Mouse (Mus musculus) lung, postnatal 0 days (tissue): ENCODE data around the gene Trir. TPM values are rescaled to one million over a fixed set of nuclear protein-coding genes. Genes with fewer than 3 reads are reported as not detected.
A peak's percentile ranks its signal among the peaks of the same experiment; 100 is the strongest.

ENCODE experiments used
- ATAC-seq: fragments of 200-750 bp; cut with Nextera tagmentation; 2 replicates; pipeline ENCODE4 v1.8.0; 2017; ENCODE audit warnings: moderate library complexity
- DNase-seq: peaks from one replicate; pipeline ENCODE4 v3.0.0-alpha.2; 2016; ENCODE audit warnings: low spot score
- H3K27ac ChIP-seq: fragments of 300-500 bp; sonication (generic); 2 replicates; pipeline ENCODE4 v1.5.1; 2014; ENCODE audit warnings: antibody characterized with exemption, mild to moderate bottlenecking, low read length, mixed read lengths
- H3K27me3 ChIP-seq: fragments of 300-500 bp; sonication (generic); replicated peaks from 2 replicates; pipeline ENCODE4 v1.6.1; 2014; ENCODE audit warnings: low read length, mixed read lengths; ENCODE audit not compliant: insufficient read depth
- H3K36me3 ChIP-seq: fragments of 300-500 bp; sonication (generic); 2 replicates; pipeline ENCODE4 v1.6.1; 2014; ENCODE audit warnings: low read length, mixed read lengths; ENCODE audit not compliant: insufficient read depth
- H3K4me1 ChIP-seq: fragments of 300-500 bp; sonication (generic); 2 replicates; pipeline ENCODE4 v1.6.1; 2014; ENCODE audit warnings: antibody characterized with exemption, low read depth, low read length, mixed read lengths; ENCODE audit not compliant: insufficient read depth
- H3K4me2 ChIP-seq: fragments of 300-500 bp; sonication (generic); replicated peaks from 2 replicates; pipeline ENCODE4 v1.6.1; 2014; ENCODE audit warnings: low read depth, mild to moderate bottlenecking, low read length, moderate library complexity, mixed read lengths
- H3K4me3 ChIP-seq: fragments of 300-500 bp; sonication (generic); 2 replicates; pipeline ENCODE4 v1.5.1; 2014; ENCODE audit warnings: low read depth, low read length
- H3K9ac ChIP-seq: fragments of 300-500 bp; sonication (generic); replicated peaks from 2 replicates; pipeline ENCODE4 v1.6.1; 2014; ENCODE audit warnings: low read depth, mild to moderate bottlenecking
- H3K9me3 ChIP-seq: fragments of 300-500 bp; sonication (generic); 2 replicates; pipeline ENCODE4 v1.6.1; 2016; ENCODE audit warnings: low read length, mixed read lengths
- CTCF ChIP-seq: IDR thresholded peaks from 2 replicates; pipeline ENCODE4 v1.5.1; 2016; ENCODE audit warnings: antibody characterized with exemption, mild to moderate bottlenecking
- EP300 ChIP-seq: IDR thresholded peaks from 2 replicates; pipeline ENCODE4 v1.6.1; 2016; ENCODE audit warnings: antibody characterized with exemption, mild to moderate bottlenecking, control low read depth
- WGBS: fragments of 180-500 bp; shearing (Covaris S2); extraction: QIAGEN DNeasy Blood & Tissue Kit; methylation state at CpG from one replicate; pipeline ENCODE4 v1.1.7; 2014; 5-methylcytosine and 5-hydroxymethylcytosine counted together
- polyA plus RNA-seq: library from polyadenylated mRNA; unstranded; fragments of >200 nt; fragmentation: Nextera tagmentation; extraction: Ambion mirVana; gene quantifications from 2 replicates; pipeline ENCODE4 v1.2.1, GENCODE M21; 2015

The Trir gene
- polyA plus RNA-seq, 1 experiment from 2014 or later, result 126 TPM

DNA sequence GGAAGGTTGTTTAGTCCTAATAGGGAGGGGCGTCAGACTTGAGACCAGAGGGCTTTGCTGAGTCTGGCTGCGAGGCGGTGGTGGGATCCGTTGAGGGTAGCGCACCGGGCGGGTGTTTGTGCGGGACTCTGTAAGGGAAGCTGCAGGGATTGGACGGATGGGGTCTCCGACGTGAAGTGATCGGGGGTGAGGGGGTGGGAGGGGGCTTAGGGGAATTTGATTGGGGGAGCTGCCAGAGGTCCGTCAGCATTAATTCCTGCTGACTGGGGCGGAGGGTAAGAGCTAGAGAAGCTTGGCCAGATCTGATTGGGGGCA is 10.7 kb downstream of the Trir start:
- 2% methylated on average over 14 of the region's 14 CpGs for WGBS
- H3K27me3 ChIP-seq, result no peaks in the 10 kb centered on the region
- peak overlapping the region; percentile 81 for H3K4me3 ChIP-seq
- peaks cover 3% of the 10 kb centered on the region for H3K4me1 ChIP-seq
- H3K9ac ChIP-seq, result peak overlapping the region; percentile 76
- DNase-seq (no peak), ATAC-seq (peak; percentile 23)
- no peaks in the 10 kb centered on the region for H3K9me3 ChIP-seq
- H3K4me2 ChIP-seq, result peak overlapping the region; percentile 96
- TF ChIP-seq CTCF, result no peak
- no peak for TF ChIP-seq EP300
- H3K27ac ChIP-seq, result peak overlapping the region; percentile 94
- H3K36me3 ChIP-seq, result no peaks in the 10 kb centered on the region

DNA sequence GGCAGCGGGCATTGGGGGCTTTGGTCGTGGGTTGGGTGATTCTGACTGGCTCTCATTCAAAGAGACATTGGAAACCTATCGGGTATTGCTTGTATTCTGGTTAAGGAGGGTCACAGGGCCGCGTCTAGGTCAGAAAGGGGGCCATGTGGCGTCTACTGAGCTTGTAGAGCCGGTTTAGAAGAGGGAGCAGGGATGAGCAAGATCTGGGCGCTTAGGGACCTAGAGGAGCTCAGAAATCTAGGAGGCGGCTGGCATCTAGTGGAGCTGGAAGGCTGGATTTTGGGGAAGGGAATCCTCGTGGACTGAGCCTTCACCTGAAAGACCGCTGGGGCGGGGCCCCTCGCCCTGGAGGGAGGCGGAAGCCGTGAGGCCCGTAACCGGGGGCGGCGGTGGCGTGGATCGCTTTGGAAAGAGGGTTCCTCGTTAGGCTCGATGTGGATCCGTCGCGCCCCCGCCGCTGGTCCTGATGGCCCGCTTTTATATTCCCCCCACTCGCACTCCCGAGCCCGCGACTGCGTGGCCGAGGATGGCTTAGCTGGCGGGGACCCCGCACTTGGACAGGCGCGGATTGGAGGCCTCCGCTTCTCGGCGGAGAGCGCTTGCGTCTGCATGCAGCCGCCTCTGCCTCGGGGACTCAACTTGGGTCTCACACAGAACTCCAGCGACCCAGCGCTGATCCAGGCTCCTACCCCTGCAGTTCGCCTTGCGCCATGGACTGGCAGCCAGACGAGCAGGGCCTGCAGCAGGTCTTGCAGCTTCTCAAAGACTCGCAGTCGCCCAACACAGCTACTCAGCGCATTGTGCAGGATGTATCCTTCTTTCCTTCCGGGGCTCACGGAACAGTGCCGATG is 11.3 kb downstream of the Trir start:
- TF ChIP-seq EP300, result no peak
- TF ChIP-seq CTCF, result no peak
- peak overlapping the region; percentile 94 for H3K27ac ChIP-seq
- H3K4me1 ChIP-seq, result peaks cover 3% of the 10 kb centered on the region
- WGBS, result under 1% methylated on average over 39 of the region's 57 CpGs
- H3K27me3 ChIP-seq, result no peaks in the 10 kb centered on the region
- 0 out of 2 replicates have a peak, but pooled peaks cover 2% of the 10 kb centered on the region for H3K36me3 ChIP-seq
- ATAC-seq (no peak), DNase-seq (peak; percentile 51)
- H3K9me3 ChIP-seq, result no peaks in the 10 kb centered on the region
- H3K9ac ChIP-seq, result peak overlapping the region; percentile 76
- H3K4me3 ChIP-seq, result peak overlapping the region; percentile 81
- peak overlapping the region; percentile 96 for H3K4me2 ChIP-seq

DNA sequence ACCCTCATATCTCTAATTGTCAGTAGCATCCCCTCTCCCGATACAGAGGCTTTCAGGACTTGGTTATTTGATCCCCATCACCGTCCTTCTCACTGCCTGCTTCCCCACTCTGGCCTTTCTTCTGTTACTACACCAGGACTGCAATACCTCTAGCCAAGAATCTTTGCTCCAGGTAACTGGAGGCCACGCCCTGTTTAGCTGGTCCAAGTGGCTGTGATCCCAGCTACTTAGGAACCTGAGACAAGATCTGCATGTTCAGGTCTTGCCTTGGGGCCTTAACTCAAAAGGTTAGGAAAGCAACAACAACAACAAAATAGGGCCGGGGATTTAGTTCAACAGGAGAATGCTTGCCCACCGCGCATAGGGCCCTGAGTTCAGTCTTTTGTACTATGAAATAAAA is 17.0 kb downstream of the Trir start:
- DNase-seq (no peak), ATAC-seq (no peak)
- no peak overlapping the region for H3K4me2 ChIP-seq
- H3K4me1 ChIP-seq, result no peaks in the 10 kb centered on the region
- peaks cover 27% of the 10 kb centered on the region for H3K36me3 ChIP-seq
- TF ChIP-seq CTCF (no peak), EP300 (no peak)
- H3K27ac ChIP-seq, result no peak overlapping the region
- no peaks in the 10 kb centered on the region for H3K27me3 ChIP-seq
- no peak overlapping the region for H3K9ac ChIP-seq
- H3K4me3 ChIP-seq, result no peak overlapping the region
- WGBS, result 95% methylated on average over 6 of the region's 6 CpGs
- no peaks in the 10 kb centered on the region for H3K9me3 ChIP-seq

DNA sequence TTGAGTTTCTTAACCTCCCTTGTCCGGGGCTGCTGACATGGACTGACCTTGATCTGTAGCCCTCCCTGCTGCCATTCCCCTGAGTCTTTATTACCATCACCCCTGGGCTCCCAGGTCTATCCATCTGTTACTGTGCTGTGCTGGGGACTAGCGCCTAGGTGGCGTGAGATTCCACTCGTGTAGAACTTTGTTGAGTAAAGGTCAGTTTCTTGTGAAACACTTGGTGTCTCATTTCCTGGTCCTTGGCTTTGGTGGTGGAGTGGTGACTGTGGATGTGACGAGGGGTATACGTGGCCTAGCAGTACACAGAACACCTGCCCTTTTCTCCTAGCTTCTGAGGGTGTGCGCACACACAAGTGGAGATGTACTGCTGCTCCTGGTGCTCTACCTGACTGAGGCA is 30.7 kb downstream of the Trir start:
- no peak for DNase-seq
- 79% methylated on average over 7 of the region's 7 CpGs for whole genome bisulfite sequencing
- Histone ChIP-seq H3K27ac (no peak overlapping the region), H3K4me2 (no peak overlapping the region), H3K9ac (no peak overlapping the region), H3K4me1 (no peaks in the 10 kb centered on the region), H3K9me3 (no peaks in the 10 kb centered on the region), H3K36me3 (peaks cover 26% of the 10 kb centered on the region), H3K4me3 (no peak overlapping the region), H3K27me3 (no peaks in the 10 kb centered on the region)
- no peak for ATAC-seq
- no peak for TF ChIP-seq CTCF
- TF ChIP-seq EP300, result no peak

DNA sequence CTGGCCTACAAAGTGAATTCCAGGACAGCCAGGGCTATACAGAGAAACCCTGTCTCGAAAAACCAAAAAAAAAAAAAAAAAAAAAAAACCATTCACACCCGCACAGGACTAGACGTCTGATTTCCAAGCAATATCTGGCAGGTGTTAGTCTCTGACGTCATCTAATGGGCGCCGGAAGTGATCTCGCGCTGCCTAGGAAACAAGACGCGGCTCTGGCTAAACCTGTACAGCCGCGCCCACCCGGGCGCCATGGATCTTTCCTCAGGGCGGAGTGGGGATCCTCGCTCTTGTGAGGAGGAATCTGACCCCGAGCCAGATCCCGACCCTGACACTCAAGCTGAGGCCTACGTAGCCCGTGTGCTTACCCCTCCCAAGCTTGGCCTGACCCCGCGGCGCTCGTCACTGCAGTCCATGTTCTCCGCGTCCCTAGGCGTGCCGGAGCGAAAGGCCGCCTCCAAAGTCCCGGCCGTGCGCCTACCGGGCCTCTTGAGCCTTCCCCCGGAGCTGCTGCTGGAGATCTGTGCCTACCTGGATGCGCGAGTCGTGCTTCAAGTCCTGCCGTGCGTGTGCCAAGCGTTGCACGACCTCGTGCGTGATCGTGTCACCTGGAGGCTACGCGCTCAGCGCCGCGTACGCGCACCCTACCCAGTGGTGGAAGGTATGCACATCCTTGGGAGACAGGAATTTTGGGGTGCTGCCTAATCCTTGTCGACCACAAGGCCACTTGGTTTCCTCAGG is 33.4 kb downstream of the Trir start, which contains the start of gene Fbxw9:
TSS of gene Fbxw9 (plus strand) at position 177 of the 738 bp plus-strand sequence.
- Histone ChIP-seq H3K36me3 (peaks cover 6% of the 10 kb centered on the region; the same call in 1 of the 2 replicates), H3K4me1 (no peaks in the 10 kb centered on the region), H3K27me3 (no peaks in the 10 kb centered on the region), H3K9me3 (no peaks in the 10 kb centered on the region), H3K27ac (no peak within 1 kb of the TSS; the same call in 1 of the 2 replicates), H3K9ac (peak within 1 kb of the TSS; percentile 53), H3K4me3 (peak within 1 kb of the TSS; percentile 76), H3K4me2 (peak within 1 kb of the TSS; percentile 97)
- DNase-seq (peak; percentile 94), ATAC-seq (peak; percentile 95)
- WGBS, result under 1% methylated on average over 48 of the region's 53 CpGs
- TF ChIP-seq EP300 (no peak), CTCF (no peak)

DNA sequence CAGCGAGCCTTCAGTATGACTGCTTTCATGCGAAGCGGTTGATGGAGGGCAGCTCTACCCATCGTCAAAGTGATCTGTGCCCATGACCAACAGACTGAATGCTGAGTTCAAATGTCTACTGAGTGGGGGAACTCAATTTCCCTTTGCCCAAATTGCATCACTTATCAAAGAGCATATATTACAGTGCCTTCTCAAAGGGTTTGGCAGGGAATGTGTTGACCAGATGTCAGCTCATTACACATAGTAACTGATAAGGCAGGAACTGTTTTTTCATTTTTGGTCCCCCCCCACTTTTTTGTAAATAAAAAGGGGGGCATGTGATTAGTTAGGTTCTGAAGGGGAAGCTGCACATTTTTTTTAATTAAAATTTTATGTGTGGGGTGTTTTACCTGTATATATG is 36.0 kb downstream of the Trir start:
- Histone ChIP-seq H3K36me3 (no peaks in the 10 kb centered on the region), H3K4me3 (no peak overlapping the region), H3K4me2 (no peak overlapping the region), H3K9ac (no peak overlapping the region), H3K27me3 (no peaks in the 10 kb centered on the region), H3K4me1 (no peaks in the 10 kb centered on the region), H3K9me3 (no peaks in the 10 kb centered on the region), H3K27ac (no peak overlapping the region)
- no peak for ATAC-seq
- no peak for DNase-seq
- TF ChIP-seq EP300 (no peak), CTCF (no peak)
- 91% methylated on average over 4 of the region's 4 CpGs for whole genome bisulfite sequencing
